Mouse (Mus musculus): ENCODE data around the gene Ptpn7.
A peak's percentile ranks its signal among the peaks of the same experiment; 100 is the strongest.

Gene Ptpn7

GRCm38 (mm10) chr1:135128986-135129385 lies 3.5 kb upstream of the Ptpn7 start:
- DNase-seq (ENCODE audit: low spot score): no peak

GRCm38 (mm10) chr1:135129543-135130183 lies 2.8 kb upstream of the Ptpn7 start:
- DNase-seq (ENCODE audit: low spot score): no peak

- no peak for DNase-seq (ENCODE audit: low spot score)
Measured at GRCm38 (mm10) chr1:135130376-135131018, 2.0 kb upstream of the Ptpn7 start.

- no peak for DNase-seq (ENCODE audit: low spot score)
Measured at GRCm38 (mm10) chr1:135131034-135131433, 1.5 kb upstream of the Ptpn7 start.

- DNase-seq (ENCODE audit: low spot score): no peak
Measured at GRCm38 (mm10) chr1:135131560-135131959, 940 bp upstream of the Ptpn7 start.

- DNase-seq (ENCODE audit: low spot score): no peak
Measured at GRCm38 (mm10) chr1:135132893-135133369, 431 bp downstream of the Ptpn7 start.

- no peak for DNase-seq (ENCODE audit: low spot score)
Measured at GRCm38 (mm10) chr1:135133678-135134435, 1.4 kb downstream of the Ptpn7 start.

- DNase-seq (ENCODE audit: low spot score): no peak
Measured at GRCm38 (mm10) chr1:135135111-135135787, 2.7 kb downstream of the Ptpn7 start.

GRCm38 (mm10) chr1:135136500-135136899 lies 4.0 kb downstream of the Ptpn7 start:
- peak; percentile 57 for DNase-seq (ENCODE audit: low spot score)

- no peak for DNase-seq (ENCODE audit: low spot score)
Measured at GRCm38 (mm10) chr1:135139906-135140305, 7.4 kb downstream of the Ptpn7 start.

GRCm38 (mm10) chr1:135142452-135142851 lies 10.0 kb downstream of the Ptpn7 start:
- no peak for DNase-seq (ENCODE audit: low spot score)

- no peak for DNase-seq (ENCODE audit: low spot score)
Measured at GRCm38 (mm10) chr1:135143940-135144339, 11.4 kb downstream of the Ptpn7 start.

GRCm38 (mm10) chr1:135146077-135146945 lies 13.8 kb downstream of the Ptpn7 start, which contains the start of gene Arl8a:
Arl8a (plus strand) TSS chr1:135146824.
- peak; percentile 78 for DNase-seq (ENCODE audit: low spot score)

GRCm38 (mm10) chr1:135146946-135147701 lies 14.6 kb downstream of the Ptpn7 start:
- peak; percentile 78 for DNase-seq (ENCODE audit: low spot score)

- no peak for DNase-seq (ENCODE audit: low spot score)
Measured at GRCm38 (mm10) chr1:135147702-135148058, 15.2 kb downstream of the Ptpn7 start.

- no peak for DNase-seq (ENCODE audit: low spot score)
Measured at GRCm38 (mm10) chr1:135148476-135148875, 16.0 kb downstream of the Ptpn7 start.

- no peak for DNase-seq (ENCODE audit: low spot score)
Measured at GRCm38 (mm10) chr1:135148996-135149395, 16.5 kb downstream of the Ptpn7 start.

- no peak for DNase-seq (ENCODE audit: low spot score)
Measured at GRCm38 (mm10) chr1:135154011-135154410, 21.5 kb downstream of the Ptpn7 start.

GRCm38 (mm10) chr1:135154411-135154959 lies 22.0 kb downstream of the Ptpn7 start:
- peak; percentile 68 for DNase-seq (ENCODE audit: low spot score)

GRCm38 (mm10) chr1:135156300-135156699 lies 23.8 kb downstream of the Ptpn7 start:
- no peak for DNase-seq (ENCODE audit: low spot score)

Data from yolk sac, embryonic 10.5 days (tissue).